Mouse (Mus musculus) testis, adult 2 months (tissue): ENCODE data around the gene Tlcd1.
"Not testable (repeated sequence)": the region's sequence is repeated elsewhere in the genome, so short reads cannot be mapped to it uniquely, and the experiment has no call there.

Experiments used
- CTCF ChIP-seq: fragments of 200-500 bp; IDR thresholded peaks from 2 replicates; pipeline ENCODE4 v1.5.1; 2012; ENCODE audit warnings: low read depth, mild to moderate bottlenecking, inconsistent platforms, low read length, moderate library complexity; ENCODE audit not compliant: control insufficient read depth, insufficient read depth, insufficient replicate concordance
- POLR2A ChIP-seq: fragments of 200-500 bp; IDR thresholded peaks from 2 replicates; pipeline ENCODE4 v1.6.1; 2012; ENCODE audit warnings: low read depth, mild to moderate bottlenecking, inconsistent platforms, low read length, moderate library complexity; ENCODE audit not compliant: control insufficient read depth

GRCm38 (mm10) chr11:78184702-78185101 lies 8.2 kb downstream of the Tlcd1 start:
- TF ChIP-seq CTCF, POLR2A: not testable (repeated sequence)
